Mouse (Mus musculus) intestine, embryonic 16.5 days (tissue): ENCODE measurements around the gene Armc9. TPM values are rescaled to one million over a fixed set of nuclear protein-coding genes. Genes with fewer than 3 reads are reported as not detected.
A peak's percentile ranks its signal among the peaks of the same experiment; 100 is the strongest.

Experiments
- ATAC-seq: fragments of 200-750 bp; cut with Nextera tagmentation; 2 replicates; pipeline ENCODE4 v1.8.0; 2017; ENCODE audit warnings: moderate TSS enrichment, moderate library complexity
- H3K27ac ChIP-seq: fragments of 300-500 bp; sonication (generic); 2 replicates; pipeline ENCODE4 v1.5.1; 2014; ENCODE audit warnings: mild to moderate bottlenecking, low read length
- H3K27me3 ChIP-seq: fragments of 300-500 bp; sonication (generic); replicated peaks from 2 replicates; pipeline ENCODE4 v1.6.1; 2014; ENCODE audit warnings: low read length, control low read depth, mixed read lengths; ENCODE audit not compliant: control insufficient read depth, insufficient read depth
- H3K36me3 ChIP-seq: fragments of 300-500 bp; sonication (generic); 2 replicates; pipeline ENCODE4 v1.6.1; 2014; ENCODE audit warnings: low read length, control low read depth; ENCODE audit not compliant: control insufficient read depth, insufficient read depth
- H3K4me1 ChIP-seq: fragments of 300-500 bp; sonication (generic); 2 replicates; pipeline ENCODE4 v1.6.1; 2014; ENCODE audit warnings: low read length, control low read depth, mixed read lengths; ENCODE audit not compliant: control insufficient read depth, insufficient read depth
- H3K4me2 ChIP-seq: fragments of 300-500 bp; sonication (generic); 2 replicates; pipeline ENCODE4 v1.6.1; 2014; ENCODE audit warnings: low read depth, low read length, control low read depth
- H3K4me3 ChIP-seq: fragments of 300-500 bp; sonication (generic); 2 replicates; pipeline ENCODE4 v1.5.1; 2014; ENCODE audit warnings: mild to moderate bottlenecking, low read length
- H3K9ac ChIP-seq: fragments of 300-500 bp; sonication (generic); 2 replicates; pipeline ENCODE4 v1.6.1; 2014; ENCODE audit warnings: low read depth, low read length
- H3K9me3 ChIP-seq: fragments of 300-500 bp; sonication (generic); 2 replicates; pipeline ENCODE4 v1.6.1; 2016; ENCODE audit warnings: low read length, control low read depth; ENCODE audit not compliant: control insufficient read depth
- WGBS: fragments of 180-500 bp; shearing (Covaris S2); extraction: QIAGEN DNeasy Blood & Tissue Kit; methylation state at CpG from one replicate; pipeline ENCODE4 v1.1.7; 2014; 5-methylcytosine and 5-hydroxymethylcytosine counted together
- polyA plus RNA-seq: library from polyadenylated mRNA; unstranded; fragments of >200 nt; fragmentation: Nextera tagmentation; extraction: Ambion mirVana; gene quantifications from 2 replicates; pipeline ENCODE4 v1.2.1, GENCODE M21; 2015

Gene Armc9
- polyA plus RNA-seq, 1 experiment from 2014 or later: 15.2 TPM

- Histone ChIP-seq H3K27me3 (no peaks in the 10 kb centered on the region), H3K9ac (no peak overlapping the region), H3K36me3 (peaks cover 8% of the 10 kb centered on the region; the same call in 1 of the 2 replicates), H3K9me3 (no peaks in the 10 kb centered on the region), H3K4me3 (no peak overlapping the region), H3K27ac (no peak overlapping the region), H3K4me1 (no peaks in the 10 kb centered on the region), H3K4me2 (no peak overlapping the region)
- ATAC-seq: no peak
Measured at GRCm38 (mm10) chr1:86201312-86201711, 46.7 kb downstream of the Armc9 start.

- H3K4me3 ChIP-seq: no peak overlapping the region
- H3K4me2 ChIP-seq: no peak overlapping the region
- no peaks in the 10 kb centered on the region for H3K9me3 ChIP-seq
- no peak for ATAC-seq
- H3K36me3 ChIP-seq: peaks cover 8% of the 10 kb centered on the region; the same call in 1 of the 2 replicates
- 69% methylated on average over 9 of the region's 9 CpGs for WGBS
- no peaks in the 10 kb centered on the region for H3K27me3 ChIP-seq
- H3K9ac ChIP-seq: no peak overlapping the region
- no peaks in the 10 kb centered on the region for H3K4me1 ChIP-seq
- no peak overlapping the region for H3K27ac ChIP-seq
Measured at GRCm38 (mm10) chr1:86202617-86203219, 48.1 kb downstream of the Armc9 start.

- ATAC-seq: no peak
- Histone ChIP-seq H3K9ac (no peak overlapping the region), H3K4me2 (no peak overlapping the region), H3K9me3 (no peaks in the 10 kb centered on the region), H3K36me3 (no peaks in the 10 kb centered on the region), H3K27ac (no peak overlapping the region), H3K4me3 (no peak overlapping the region), H3K27me3 (no peaks in the 10 kb centered on the region), H3K4me1 (no peaks in the 10 kb centered on the region)
- WGBS: 87% methylated on average over 7 of the region's 7 CpGs
Measured at GRCm38 (mm10) chr1:86210676-86211075, 56.1 kb downstream of the Armc9 start.

- Histone ChIP-seq H3K4me1 (no peaks in the 10 kb centered on the region), H3K27me3 (no peaks in the 10 kb centered on the region), H3K9me3 (no peaks in the 10 kb centered on the region), H3K4me3 (no peak overlapping the region), H3K27ac (no peak overlapping the region), H3K9ac (no peak overlapping the region), H3K4me2 (no peak overlapping the region), H3K36me3 (no peaks in the 10 kb centered on the region)
- no peak for ATAC-seq
- 100% methylated on average over 1 of the region's 1 CpGs for WGBS
Measured at GRCm38 (mm10) chr1:86211498-86211897, 56.9 kb downstream of the Armc9 start.

DNA sequence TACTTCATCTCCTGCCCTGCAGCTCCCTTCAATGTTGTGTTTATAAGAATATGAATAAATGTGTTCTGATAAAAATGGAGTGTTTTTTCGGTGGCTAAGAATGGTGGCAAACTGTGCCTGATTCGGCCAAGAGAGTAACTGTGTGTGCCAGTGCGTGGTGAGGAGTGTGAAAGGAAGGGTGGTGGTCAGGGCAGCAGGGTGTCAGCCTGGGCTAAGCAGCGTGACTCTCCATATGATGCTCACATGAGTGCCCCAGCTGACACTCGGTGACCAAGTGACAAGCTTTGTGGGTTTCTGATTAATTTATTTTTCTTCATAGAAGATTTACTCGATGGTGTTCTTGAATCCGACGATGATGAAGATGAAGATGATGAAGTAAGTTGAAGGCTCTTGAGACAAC, 58.2 kb downstream of the Armc9 start:
- Histone ChIP-seq H3K27ac (no peak overlapping the region), H3K36me3 (no peaks in the 10 kb centered on the region), H3K9me3 (no peaks in the 10 kb centered on the region), H3K4me2 (no peak overlapping the region), H3K4me3 (no peak overlapping the region), H3K4me1 (no peaks in the 10 kb centered on the region), H3K9ac (no peak overlapping the region), H3K27me3 (no peaks in the 10 kb centered on the region)
- no peak for ATAC-seq
- 90% methylated on average over 8 of the region's 8 CpGs for WGBS

GRCm38 (mm10) chr1:86214158-86214557, 59.6 kb downstream of the Armc9 start:
- peak; percentile 70 for ATAC-seq
- 0% methylated on average over 1 of the region's 1 CpGs for WGBS

GRCm38 (mm10) chr1:86215297-86215696, 60.7 kb downstream of the Armc9 start:
- Histone ChIP-seq H3K36me3 (no peaks in the 10 kb centered on the region), H3K4me3 (no peak overlapping the region), H3K4me2 (no peak overlapping the region), H3K27me3 (no peaks in the 10 kb centered on the region), H3K4me1 (no peaks in the 10 kb centered on the region), H3K9ac (no peak overlapping the region), H3K27ac (no peak overlapping the region), H3K9me3 (no peaks in the 10 kb centered on the region)
- no peak for ATAC-seq
- 93% methylated on average over 1 of the region's 1 CpGs for WGBS

More at GRCm38 (mm10) chr1:86214158-86214557, 59.6 kb downstream of the Armc9 start:
- no peaks in the 10 kb centered on the region for H3K36me3 ChIP-seq
- no peak overlapping the region for H3K4me2 ChIP-seq
- no peak overlapping the region for H3K4me3 ChIP-seq
- H3K27me3 ChIP-seq: no peaks in the 10 kb centered on the region
- no peak overlapping the region for H3K27ac ChIP-seq
- H3K9ac ChIP-seq: no peak overlapping the region; the same call in 1 of the 2 replicates
- H3K9me3 ChIP-seq: no peaks in the 10 kb centered on the region
- no peaks in the 10 kb centered on the region for H3K4me1 ChIP-seq

DNA sequence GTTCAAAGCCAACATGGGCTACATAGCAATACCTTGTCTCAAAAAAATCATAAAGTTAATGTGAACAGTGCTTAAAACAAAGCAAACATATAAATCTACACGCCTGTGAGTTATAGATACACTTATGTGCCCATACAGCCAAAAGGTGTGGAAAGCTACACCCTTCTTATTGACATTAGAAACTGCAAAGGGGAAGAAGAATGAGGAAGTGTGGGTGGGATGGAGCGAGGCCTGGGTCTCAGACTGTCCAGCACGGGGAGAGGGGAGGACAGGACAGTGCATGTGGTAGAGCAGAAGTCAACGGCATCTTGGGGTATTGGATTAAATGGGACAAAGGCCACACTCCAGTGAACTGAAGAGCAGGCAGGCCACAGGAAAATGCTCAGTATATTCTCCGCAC, 61.8 kb downstream of the Armc9 start:
- WGBS: 83% methylated on average over 5 of the region's 5 CpGs
- no peaks in the 10 kb centered on the region for H3K27me3 ChIP-seq
- no peak overlapping the region for H3K27ac ChIP-seq
- no peaks in the 10 kb centered on the region for H3K9me3 ChIP-seq
- H3K9ac ChIP-seq: no peak overlapping the region
- H3K4me2 ChIP-seq: no peak overlapping the region
- no peaks in the 10 kb centered on the region for H3K36me3 ChIP-seq
- no peak for ATAC-seq
- no peak overlapping the region for H3K4me3 ChIP-seq
- H3K4me1 ChIP-seq: no peaks in the 10 kb centered on the region

GRCm38 (mm10) chr1:86217976-86218375, 63.4 kb downstream of the Armc9 start:
- H3K4me1 ChIP-seq: no peaks in the 10 kb centered on the region
- H3K27me3 ChIP-seq: no peaks in the 10 kb centered on the region
- H3K4me2 ChIP-seq: no peak overlapping the region
- no peak for ATAC-seq
- no peaks in the 10 kb centered on the region for H3K36me3 ChIP-seq
- H3K9ac ChIP-seq: no peak overlapping the region
- H3K27ac ChIP-seq: no peak overlapping the region
- H3K9me3 ChIP-seq: no peaks in the 10 kb centered on the region
- no peak overlapping the region for H3K4me3 ChIP-seq
- 45% methylated on average over 6 of the region's 6 CpGs for WGBS

DNA sequence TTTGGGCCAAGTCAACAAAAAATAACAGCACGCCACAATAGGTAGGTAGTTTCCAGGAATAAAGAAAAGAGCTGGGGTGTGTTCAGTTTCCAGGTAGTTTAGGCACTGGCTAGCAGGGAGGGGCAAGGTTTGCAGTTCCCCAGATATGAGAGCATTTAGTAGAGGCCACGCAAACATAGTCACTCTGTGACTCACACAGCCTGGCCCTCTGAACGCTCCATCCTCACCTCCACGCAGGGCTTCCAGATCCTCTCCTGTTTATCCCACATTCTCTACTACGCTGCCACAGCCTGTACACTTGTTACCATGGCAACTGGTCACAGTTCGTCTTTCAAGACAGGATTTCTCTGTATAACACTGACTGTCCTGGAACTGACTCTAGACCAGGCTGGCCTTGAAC, 70.6 kb downstream of the Armc9 start:
- Histone ChIP-seq H3K4me2 (no peak overlapping the region), H3K4me1 (no peaks in the 10 kb centered on the region), H3K9me3 (no peaks in the 10 kb centered on the region), H3K27me3 (no peaks in the 10 kb centered on the region), H3K4me3 (no peak overlapping the region), H3K27ac (no peak overlapping the region), H3K9ac (no peak overlapping the region), H3K36me3 (no peaks in the 10 kb centered on the region)
- WGBS: 58% methylated on average over 6 of the region's 6 CpGs
- no peak for ATAC-seq
